Mouse (Mus musculus) left cerebral cortex, postnatal 36 days (tissue): ENCODE results near the gene Atg7. TPM values are rescaled to one million over a fixed set of nuclear protein-coding genes. Genes with fewer than 3 reads are reported as not detected.
A peak's percentile ranks its signal among the peaks of the same experiment; 100 is the strongest.
"Not testable (repeated sequence)": the region's sequence is repeated elsewhere in the genome, so short reads cannot be mapped to it uniquely, and the experiment has no call there.

Experiments used
- DNase-seq, 2 experiments: peaks; one replicate each; pipeline ENCODE4 v3.0.0; 2021 to 2022; ENCODE audit warnings: low spot score in 2 of 2, mixed read lengths in 1 of 2
- intact Hi-C: fragments of 180-260 bp; cut with DNase I; formaldehyde crosslinking; loops from one replicate; pipeline ENCODE4 v1.15.1; 2025
- total RNA-seq, 2 experiments: library from RNA; stranded (reverse); gene quantifications; 2 replicates each; pipeline ENCODE4 v1.2.3; 2021

The Atg7 gene
- 10 to 100 TPM; 24.8 to 25.3 TPM for total RNA-seq

DNA sequence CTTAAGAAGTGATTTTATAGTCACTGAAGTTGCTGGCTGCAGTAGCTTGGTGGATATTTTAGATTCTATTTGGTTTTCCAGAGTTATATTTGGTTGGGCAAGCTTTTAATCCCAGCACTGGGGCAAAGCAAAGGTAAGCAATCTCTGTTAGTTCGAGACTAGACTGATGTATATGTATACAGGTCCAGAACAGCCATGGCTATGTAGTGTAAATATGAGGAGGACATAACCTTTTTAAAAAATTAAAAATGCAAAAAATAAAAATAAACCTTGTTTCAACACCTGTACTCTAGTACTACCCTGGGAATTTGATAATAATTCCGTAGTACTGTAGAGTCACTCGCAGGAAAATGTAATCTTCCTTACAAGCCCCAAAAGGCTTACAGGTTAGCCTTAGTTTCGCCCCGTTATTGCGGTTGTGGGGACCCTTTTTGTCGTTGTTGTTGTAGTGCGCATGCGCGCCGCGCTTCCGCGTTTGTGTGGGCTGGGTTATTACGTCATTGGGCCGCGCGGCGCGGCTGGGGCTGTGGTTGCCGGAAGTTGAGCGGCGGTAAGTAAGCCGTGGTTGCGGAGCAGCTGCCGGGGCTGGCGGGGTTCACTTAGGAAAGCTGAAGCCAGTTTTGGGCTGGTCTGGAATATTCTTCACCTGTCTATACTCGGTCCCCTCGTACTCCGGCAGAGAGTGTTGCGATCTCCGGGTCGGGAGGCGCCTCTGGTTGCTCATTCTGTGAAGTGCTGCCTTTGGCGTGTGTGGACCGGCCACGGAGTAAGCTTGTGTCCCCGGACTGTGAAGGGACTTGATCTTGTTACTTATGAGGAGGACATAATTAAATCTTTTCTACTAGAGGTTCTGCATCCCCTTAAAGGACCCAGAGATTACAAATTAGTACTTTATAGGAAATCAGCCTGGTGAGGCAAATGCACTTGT lies at the start of gene Atg7:
TSS of gene Atg7 (plus strand) at position 497 of the 928 bp plus-strand sequence.
- intact Hi-C loops: no loop called here
- peak; percentile 90 to 91 for DNase-seq

DNA sequence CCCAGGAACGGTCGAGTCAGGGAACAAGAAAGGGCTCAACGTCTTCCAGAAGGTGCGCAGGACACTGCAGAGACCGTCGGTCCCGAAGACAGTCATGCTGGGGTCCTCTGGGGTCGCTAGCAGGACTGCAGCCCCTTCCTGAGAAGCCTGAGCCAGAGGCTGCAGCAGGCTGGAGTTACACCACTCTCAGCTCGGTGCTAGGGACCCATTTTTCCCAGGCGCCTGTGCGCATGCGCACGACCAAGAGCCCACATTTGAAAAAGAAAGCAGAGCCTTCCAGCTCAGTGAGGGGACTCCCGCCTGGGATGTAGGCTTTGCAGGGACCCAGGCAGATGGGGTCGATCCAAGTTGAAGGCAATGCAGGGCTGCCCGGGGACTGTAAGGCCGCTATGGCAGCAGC lies 28.8 kb upstream of the Atg7 start:
- intact Hi-C loops: not testable (repeated sequence)
- peak; percentile 64 to 73 for DNase-seq

DNA sequence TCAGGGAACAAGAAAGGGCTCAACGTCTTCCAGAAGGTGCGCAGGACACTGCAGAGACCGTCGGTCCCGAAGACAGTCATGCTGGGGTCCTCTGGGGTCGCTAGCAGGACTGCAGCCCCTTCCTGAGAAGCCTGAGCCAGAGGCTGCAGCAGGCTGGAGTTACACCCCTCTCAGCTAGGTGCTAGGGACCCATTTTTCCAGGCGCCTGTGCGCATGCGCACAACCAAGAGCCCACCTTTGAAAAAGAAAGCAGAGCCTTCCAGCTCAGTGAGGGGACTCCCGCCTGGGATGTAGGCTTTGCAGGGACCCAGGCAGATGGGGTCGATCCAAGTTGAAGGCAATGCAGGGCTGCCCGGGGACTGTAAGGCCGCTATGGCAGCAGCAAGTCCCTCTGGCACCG lies 9.0 kb upstream of the Atg7 start:
- intact Hi-C loops: not testable (repeated sequence)

DNA sequence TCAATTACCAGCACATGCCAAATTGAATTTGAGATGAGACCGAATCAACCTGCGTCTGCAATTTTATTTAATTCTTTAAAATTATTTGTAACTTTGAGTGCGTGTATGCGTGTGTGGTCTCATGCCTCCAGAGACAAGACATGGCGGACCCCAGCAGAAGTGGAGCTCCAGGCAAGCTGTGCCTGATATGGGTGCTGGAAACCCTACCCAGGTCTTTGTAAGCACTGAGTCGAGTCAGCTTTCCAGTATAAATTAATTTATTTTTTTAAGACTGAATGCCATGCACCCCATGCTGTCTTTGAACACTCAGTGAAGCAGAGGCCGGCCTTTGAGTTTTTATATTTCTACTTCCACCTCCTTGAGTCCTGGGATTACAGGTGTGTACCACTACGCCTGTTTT lies 819 bp downstream of the Atg7 start:
- intact Hi-C loops: no loop called here
- no peak for DNase-seq

More for the DNA sequence above, 9.0 kb upstream of the Atg7 start:
- DNase-seq: not testable (repeated sequence)

DNA sequence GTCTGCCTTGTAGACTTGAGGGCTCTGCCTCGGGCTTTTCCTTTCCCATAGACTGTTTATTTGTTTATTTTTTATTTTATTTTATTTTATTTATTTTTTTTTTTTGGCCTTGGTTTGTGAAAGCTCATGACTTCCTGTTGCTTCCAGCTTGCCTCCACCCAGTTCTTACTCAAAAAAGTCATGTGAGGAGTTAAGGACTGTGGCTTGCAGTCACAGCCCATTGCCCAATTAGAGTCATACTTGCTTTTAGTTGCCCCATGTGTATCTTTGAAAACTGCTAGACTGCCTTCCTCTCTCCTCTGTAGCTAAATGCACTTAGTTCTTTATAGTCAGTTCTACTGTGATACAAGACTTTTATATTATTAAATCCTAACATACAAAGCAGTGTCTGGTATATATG lies 1.6 kb downstream of the Atg7 start:
- intact Hi-C loops: no loop called here
- no peak for DNase-seq

DNA sequence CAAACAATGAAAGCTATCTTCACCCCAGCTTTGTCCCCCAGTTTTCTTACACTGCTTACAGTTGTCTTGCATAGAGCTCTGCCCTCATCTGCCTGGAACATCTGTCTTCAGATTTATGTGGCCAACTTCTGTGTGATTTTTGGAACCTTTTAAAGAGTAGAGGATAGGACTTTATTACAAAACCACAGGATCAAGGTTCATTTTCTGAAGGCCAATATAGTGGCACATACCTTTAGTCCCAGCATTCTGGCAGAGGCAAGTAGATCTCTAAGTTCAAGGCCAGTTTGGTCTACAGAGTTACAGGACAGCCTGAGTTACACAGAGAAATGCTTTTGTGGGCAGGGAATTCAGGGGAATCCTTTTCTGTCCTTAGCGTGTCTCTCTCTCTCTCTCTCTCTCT lies 3.3 kb downstream of the Atg7 start:
- intact Hi-C loops: no loop called here
- no peak for DNase-seq

DNA sequence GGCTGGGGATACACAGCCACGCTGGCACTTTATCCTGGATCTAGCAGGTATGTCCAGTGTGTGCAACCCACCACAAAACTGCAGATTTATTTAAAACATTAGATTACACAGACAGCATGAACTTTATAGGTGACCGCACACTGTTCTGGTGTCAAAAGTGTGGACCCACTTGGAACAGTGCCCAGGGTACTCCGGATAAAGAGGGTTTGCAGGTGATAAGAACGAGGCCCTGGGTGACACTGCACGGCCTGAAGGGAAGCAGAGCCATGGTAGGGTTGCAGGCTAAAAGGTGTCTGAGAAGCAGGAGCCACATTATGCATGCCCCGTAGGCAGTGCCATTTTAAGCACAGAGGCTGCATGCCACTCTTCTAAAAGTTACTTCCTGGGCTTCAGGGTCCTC lies 4.1 kb downstream of the Atg7 start:
- intact Hi-C loops: no loop called here
- no peak for DNase-seq

DNA sequence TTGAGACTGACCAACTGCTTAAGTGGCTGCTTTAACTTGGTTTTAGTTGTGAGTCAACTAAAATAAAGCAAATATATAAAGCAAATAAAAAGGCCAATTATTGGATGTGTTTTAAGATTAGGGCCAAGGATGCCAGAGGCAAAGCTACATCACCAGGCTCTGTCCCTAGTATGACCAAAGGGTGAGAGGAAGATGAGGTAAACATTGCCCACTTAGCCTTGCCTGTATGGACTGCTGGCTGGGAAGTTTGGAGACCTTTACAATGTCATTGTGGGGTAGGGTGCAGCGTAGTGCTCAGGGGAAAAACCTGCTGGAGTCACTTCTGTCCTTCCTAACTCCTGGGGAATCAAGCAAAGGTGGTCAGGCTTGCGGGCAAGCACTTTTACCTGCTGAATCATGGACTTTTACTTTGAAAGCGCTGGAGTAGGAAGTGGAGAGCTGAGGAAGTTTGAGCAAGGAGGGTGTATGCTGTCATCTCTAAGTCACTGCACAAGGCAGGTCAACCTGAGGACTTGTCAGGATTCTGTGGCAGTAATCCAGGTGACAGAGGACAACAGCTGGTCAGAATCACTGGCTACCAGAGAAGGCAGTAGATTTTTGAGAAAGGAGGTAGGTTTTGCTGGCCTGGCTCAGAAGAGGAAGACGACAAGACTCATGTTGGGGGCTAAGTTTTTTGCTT lies 5.6 kb downstream of the Atg7 start:
- intact Hi-C loops: no loop called here

DNA sequence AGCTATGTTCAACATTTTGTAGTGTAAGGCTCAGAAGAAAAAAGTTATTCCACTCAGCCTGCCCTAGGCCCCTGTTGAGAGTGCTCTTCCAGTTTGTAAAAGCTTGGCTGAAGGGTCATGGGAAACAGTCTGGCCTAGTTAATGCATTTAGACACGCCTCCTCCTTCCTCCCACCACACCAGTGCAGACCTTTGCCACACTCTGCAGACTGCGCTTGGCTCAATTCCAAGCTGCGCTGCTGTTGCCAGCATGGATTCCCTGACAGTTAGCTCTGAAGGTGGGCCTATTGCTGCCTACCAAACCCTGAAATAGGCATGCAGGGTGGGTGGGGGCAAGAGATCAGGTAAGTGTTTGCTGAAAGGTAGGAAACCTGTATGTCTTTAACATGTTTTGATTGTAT lies 9.3 kb downstream of the Atg7 start:
- no peak for DNase-seq
- intact Hi-C loops: no loop called here

More for the DNA sequence above, 5.6 kb downstream of the Atg7 start:
- no peak for DNase-seq

DNA sequence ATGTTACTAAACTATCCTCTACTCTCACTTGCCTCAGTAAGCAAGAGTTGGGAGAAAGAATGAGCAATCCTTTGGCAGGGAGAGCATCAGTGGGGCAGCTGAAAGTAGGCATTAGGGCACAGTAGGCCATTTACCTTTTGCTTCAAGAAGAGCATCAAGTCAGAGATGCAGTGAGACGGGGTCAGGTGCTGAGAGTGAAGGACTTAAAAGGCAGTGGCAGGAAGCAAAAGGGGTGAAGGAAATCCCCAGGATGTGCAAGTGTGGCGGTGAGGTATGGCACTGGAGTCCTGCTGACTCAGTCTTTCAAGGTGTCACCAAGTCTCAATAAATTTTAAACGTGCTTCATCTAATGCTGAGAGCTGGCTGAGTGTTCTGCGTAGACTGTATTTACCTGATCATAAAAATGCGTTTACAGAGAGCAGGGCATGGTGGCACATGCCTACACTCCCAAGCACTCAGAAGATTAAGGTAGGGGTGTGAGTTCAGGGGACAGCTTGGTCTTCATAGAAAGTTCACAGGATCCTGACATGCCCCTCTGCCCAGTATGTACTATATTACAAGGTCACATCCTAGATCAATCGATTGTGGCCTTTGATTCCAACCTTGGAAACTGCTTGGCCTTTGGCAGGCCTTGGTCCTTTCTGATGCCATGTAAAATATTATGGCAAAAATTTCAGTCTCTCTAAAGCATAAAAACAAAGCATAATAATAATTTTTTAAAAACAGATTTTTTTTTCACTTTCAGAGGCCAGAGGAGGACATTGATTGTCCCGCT lies 14.1 kb downstream of the Atg7 start:
- DNase-seq: no peak
- intact Hi-C loops: no loop called here

DNA sequence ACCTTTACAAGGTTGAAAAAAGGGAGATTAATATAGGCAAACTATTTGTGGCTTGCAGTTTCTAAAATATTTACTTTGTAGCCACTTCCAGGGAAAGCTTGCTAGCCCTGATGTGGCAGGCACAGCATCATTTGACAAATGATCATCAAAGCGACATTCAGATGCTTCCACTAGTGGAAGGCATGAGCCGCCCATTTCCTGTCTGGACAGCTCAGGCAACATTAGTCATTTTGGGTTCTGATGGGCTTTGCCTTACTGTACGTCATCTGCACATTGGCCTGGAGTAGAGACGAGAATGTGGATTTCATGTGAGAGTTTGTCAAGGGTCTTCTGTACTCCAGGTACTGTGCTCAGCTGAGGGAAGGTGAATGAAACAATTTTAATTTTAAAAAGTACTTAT lies 14.9 kb downstream of the Atg7 start:
- no peak for DNase-seq
- intact Hi-C loops: no loop called here

DNA sequence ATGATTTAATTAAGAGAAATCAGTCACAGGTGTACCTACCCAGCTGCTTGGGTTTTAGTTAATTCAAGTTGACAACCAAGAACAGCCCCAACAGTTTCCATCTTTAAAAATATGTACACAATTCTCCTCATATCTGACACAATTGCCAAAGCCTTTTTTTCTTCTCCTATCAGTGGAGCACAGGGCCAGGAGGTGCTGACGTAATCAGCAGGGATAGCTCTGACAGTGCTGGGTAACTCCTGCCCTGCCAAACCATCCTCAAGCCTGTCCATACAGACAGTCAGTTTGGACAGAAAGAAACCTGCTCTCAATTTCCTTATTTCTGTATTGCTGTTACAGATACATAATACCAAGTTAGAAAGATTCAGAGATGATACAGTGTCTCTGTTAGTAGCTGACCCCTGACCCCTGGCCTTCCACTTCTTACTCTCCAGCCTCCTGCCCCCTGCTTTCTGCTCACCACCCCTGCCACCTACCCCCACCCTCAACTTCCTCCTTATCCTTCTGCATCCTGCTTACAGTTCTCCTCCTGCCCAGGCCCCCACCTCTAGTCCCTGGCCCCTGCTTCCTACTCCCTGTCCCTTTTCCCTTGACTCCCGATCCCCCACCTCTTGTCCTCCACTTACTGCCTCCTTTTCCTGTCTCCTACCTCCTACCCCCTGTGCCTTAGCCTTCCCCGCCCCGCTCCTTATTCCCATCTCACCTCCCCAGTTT lies 16.5 kb downstream of the Atg7 start:
- intact Hi-C loops: no loop called here

DNA sequence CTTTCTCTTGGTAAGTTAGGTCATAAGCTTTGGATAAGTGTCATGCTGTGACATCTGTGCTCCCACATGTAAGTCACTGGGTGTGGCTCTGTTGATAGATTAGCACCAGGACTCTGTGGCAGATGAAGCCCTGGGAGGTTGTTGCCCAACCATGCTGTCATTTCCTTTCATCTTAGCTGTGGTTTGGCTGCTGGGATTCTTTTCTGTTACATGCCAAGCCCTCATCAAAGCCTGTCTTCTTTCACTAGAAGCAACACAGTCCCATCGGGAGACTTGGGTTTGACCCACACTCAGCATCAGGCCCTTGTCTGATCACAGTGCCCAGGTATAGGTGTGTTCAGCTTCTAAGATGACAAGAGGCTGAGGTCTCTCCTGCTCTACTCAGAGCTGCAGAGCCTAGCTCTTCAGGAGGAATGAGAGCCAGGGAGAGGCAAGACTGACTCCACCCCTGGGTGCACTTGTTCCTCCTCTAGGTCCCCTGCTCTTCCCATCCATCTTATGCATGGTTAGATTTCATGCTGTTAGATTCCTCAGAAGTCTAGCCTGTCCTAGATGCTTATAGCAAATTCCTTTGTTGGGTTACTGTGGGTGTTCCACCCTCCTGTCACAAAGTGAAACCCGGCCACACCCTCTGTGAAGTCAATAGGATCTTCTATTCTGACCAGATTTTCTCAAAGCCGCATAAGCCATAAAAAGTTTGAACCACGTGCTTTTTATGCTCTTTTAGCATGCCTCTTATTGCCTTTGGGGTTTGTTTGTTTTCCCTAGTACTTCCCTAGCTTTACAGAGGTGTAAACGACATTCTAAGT lies 17.3 kb downstream of the Atg7 start:
- intact Hi-C loops: no loop called here
- no peak for DNase-seq

More for the DNA sequence above, 16.5 kb downstream of the Atg7 start:
- no peak for DNase-seq

DNA sequence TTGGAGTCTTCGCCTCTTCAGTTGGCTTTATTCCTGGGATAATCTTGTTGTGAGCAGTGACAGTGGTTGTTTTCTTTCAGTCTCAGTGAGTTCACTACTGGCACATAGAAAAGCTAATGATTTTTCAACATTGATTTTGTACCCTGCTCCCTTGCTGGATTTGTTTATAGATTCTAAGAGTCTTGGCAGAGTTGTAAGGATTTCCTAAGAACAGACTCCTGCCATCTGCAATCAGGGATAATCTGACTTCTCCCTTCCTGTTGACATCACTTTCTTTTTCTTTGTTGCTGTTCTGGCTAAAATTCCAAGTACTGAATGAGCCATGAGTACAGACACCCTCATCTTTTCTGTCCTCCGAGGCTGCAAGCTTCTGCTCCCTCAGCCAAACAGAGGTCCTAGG lies 20.8 kb downstream of the Atg7 start:
- DNase-seq: no peak
- intact Hi-C loops: no loop called here

DNA sequence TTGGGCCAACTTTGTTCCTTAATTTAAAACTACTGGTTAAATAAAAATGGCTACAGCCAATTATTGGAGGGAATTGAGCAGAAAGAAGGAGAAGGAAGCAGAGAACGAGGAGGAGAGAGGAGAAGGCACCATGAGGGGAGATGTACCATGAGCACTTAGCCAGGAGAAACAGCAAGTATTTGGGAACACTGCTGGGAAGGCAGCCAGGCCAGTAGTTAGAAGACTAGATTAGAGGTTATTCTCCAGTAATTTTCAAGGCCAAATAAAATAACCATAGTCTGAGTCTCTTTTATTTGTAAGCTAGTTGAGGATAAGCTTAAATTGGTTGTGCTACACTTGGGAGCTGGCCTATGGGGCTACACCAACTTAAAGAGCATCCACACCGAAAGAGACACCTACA lies 21.8 kb downstream of the Atg7 start:
- DNase-seq: no peak
- intact Hi-C loops: no loop called here

DNA sequence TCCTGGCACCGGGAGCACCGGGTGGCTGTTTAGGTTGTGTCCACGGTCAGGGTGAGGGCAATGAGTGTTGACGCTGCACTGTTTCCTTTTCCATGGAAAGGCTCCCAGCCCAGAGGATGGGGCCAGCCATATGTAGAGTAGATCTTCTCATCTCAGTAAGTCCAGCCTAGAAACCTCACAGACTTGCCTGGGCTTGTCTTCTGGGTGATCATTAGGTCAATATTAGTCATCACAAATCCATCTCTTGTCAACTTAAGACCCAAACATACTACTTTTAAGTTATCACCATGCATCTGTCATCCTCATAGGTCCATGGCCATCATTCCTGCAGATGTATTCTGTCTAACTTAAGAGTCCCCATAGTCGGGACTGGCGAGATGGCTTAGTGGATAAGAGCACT lies 24.6 kb downstream of the Atg7 start:
- intact Hi-C loops: no loop called here
- no peak for DNase-seq

DNA sequence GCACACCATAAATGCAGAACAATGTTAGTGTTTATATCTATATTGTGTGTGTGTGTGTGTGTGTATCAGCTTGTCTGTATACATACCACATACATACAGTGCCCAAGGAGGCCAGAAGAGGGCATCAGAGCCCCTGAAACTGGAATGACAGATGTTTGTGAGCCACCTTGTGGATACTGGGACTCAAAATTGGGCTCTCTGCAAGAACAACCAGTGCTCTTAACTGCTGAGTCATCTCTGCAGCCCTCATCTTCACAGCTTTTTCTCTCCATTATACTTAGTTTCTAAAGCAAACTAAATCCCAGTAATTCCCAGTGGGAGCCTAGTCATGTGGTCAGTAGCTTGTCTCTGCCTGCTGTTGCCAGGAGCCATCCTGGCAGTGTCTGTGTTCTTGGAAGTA lies 31.9 kb downstream of the Atg7 start:
- DNase-seq: no peak
- intact Hi-C loops: no loop called here

DNA sequence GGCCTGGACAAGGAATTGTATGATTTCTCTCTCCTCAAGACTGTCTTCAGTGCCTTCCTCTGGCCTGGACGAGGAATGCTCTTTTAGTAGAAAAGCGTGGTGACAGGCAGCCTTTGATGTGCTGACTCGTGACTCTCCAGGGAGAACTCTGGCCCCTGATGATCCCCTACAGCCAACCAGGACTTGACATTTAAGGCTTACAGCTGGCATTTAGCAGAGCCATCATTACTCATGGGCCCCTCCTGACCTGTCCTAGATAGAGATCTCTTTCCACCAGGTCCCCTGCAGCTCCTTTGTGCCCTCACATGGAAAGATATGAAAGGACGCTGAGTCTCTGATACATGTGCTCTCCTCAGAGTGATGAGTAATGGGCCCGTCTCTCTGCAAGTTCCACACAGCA lies 33.2 kb downstream of the Atg7 start:
- intact Hi-C loops: no loop called here
- DNase-seq: no peak
